Mouse (Mus musculus) erythroblast, embryonic 14.5 days (primary cell): Measurements from ENCODE around the gene Sephs1.

Experiments
- GATA1 ChIP-seq: IDR thresholded peaks from 2 replicates; pipeline ENCODE4 v1.6.1; 2012; ENCODE audit warnings: low read length, inconsistent platforms, mixed read lengths
- TAL1 ChIP-seq: IDR thresholded peaks from 3 replicates; pipeline ENCODE4 v1.6.1; 2012; ENCODE audit warnings: low read length, inconsistent platforms, mixed read lengths

- TF ChIP-seq TAL1 = no peak
- no peak for TF ChIP-seq GATA1
Observed at GRCm38 (mm10) chr2:4917326-4918021, 36.1 kb downstream of the Sephs1 start.
